Mouse (Mus musculus): ENCODE measurements around the gene Sae1.
A peak's percentile ranks its signal among the peaks of the same experiment; 100 is the strongest.

DNA sequence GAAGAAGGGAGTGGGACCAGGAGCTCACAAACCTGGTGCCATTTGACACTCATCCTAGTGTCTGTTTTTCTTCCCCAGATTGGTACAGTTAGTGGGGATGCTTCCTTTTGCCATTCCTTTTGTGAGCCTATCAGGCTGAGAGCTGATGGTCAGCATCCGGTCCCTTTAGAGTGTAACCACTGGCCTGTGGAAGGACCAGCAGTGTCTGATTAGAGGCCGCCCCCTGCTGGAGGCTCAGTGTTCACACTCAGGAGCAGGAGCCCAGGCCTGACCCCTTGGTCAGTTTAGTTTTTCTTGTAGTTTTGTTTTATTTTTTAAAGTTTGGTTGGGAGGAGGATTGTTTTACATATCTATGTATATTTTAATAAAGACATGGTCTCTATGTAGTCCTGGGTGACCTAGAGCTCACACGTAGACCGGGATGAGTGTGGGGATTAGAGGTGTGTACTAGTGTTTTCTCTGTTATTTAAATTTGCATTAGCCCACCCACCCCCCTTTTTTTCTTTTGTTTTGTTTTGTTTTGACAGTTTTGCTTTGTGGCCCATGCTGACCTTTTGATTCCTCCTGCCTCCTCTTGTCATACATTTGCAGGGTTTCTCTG, 38.6 kb upstream of the Sae1 start:
- TF ChIP-seq CTCF (IDR thresholded peaks at IDR 0.05; ENCODE audit: low read depth, low read length) (peak; percentile 71), POLR2A (IDR thresholded peaks at IDR 0.05; ENCODE audit: insufficient read depth, low read length) (no peak), EP300 (IDR thresholded peaks at IDR 0.05; ENCODE audit: insufficient read depth, low read depth, low read length) (no peak)

Measured in ES-Bruce4 (cell line).